Mouse (Mus musculus): ENCODE measurements around the gene Pcyt1a.
"Not testable (repeated sequence)": the region's sequence is repeated elsewhere in the genome, so short reads cannot be mapped to it uniquely, and the experiment has no call there.

Pcyt1a gene

DNA sequence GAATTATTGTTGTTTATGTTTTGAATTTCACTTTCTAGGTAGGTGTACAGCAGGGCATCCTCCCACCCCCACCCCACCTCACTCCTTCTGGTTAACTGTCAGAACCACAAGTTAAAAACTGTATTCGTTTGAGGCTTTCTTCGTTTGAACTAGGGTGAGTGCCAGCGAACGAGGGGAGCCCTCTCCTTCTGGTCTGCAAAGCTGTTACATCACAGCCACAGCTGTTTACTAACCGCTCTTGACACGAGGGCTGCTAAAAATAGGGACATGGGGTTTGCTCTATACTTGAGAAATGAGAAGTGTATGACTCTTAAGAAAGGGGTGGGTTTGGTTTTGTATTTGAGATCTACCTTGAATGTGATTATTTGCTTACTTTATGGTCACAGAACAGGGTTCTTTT lies 3.3 kb downstream of the Pcyt1a start:
- DNase-seq (ENCODE audit: low read depth), result no peak

DNA sequence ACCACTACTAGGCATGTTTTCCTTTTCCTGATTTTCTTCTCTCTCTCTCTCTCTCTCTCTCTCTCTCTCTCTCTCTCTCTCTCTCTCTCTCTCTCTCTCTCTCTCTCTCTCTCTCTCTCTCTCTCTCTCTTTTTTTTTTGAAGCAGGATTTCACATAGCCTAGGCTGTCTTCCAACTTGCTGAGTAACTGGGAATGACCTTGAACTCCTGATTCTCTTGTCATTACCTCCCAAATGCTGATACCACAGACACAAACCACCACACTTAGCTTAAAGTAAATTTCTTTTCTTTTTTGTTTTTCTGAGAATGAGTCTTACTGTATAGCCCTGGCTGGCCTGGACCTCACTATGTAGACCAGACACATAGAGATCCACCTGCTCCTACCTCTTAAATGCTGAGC lies 4.0 kb downstream of the Pcyt1a start:
- peak; percentile 59 for DNase-seq (ENCODE audit: low read depth)

DNA sequence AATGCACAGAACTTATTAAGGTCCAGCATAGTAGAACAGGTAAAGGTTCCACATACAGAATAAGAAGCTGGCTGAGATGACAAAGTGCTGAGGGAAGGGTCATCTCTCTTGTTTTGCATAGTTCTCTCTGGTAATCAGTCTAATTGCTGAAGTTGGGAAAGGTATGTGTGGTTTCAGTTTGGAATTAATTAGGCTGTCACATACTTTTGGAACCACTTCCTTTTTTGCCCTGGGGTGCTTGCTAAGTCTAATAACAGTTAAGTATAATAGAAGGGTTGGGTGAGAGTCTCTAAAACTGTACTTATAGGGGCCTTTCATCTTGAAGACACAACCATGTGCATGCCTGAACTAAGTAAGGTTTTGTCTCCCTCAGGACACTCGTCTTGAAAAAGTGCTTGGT lies 5.9 kb downstream of the Pcyt1a start:
- DNase-seq (ENCODE audit: low read depth), result no peak

DNA sequence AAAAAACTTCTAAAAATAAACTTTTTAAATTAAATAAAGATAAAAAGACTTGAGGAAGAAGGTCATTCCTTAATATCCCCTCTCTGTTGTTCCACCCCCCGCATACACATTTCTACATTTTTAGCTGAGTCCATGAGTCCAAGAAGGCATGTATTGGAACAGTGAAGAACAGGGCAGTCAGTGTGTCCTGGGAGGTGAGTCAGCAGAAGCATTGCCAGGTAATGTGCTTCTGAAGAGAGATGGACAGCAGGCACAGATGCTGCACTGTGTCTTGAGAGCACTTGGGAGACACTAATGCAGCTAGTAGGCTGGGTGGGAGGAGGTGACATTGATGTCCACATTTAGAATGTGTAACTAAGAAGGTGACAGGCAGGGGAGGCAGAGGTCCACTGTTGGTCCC lies 6.5 kb downstream of the Pcyt1a start:
- no peak for DNase-seq (ENCODE audit: low read depth)

DNA sequence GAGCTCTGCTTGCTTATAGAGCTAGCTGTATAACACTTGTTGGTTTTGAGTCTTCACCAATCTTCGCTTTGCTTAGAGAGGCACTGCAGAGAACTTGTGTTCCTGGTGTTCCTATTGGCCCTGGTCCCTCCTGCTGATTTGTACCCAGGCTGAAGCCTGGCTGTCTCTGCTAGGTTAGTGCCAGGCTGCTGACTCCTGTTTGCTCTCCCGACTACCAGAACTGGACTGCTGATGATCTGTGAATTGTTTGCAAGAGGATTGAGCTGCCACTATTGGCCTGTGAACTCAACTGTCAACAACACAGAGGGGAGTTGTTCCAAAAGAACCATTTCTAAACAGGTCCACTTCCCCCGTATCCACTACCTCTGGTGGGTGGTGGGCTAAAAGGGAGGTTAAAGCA lies 10.7 kb downstream of the Pcyt1a start:
- no peak for DNase-seq (ENCODE audit: low read depth)

DNA sequence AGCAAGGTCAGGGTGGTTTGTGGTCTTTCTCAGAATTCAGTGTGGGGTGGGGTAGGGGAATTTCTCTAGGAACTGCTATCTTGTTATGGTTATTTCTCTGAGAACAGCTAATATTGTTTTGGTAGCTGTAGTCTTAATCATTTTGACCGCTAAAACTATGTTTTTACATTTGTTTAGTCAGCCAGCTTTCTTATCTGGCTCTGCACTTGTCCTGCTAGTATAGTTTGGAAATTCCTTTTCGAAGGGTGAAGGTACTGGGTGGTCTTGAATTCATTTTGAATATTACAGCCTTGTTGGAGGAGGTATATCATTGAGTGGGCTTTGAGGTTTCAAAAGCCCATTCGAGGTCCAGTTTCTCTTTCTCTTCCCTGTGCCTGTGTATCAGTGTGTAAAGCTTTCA lies 13.9 kb downstream of the Pcyt1a start:
- not testable (repeated sequence) for DNase-seq (ENCODE audit: low read depth)

DNA sequence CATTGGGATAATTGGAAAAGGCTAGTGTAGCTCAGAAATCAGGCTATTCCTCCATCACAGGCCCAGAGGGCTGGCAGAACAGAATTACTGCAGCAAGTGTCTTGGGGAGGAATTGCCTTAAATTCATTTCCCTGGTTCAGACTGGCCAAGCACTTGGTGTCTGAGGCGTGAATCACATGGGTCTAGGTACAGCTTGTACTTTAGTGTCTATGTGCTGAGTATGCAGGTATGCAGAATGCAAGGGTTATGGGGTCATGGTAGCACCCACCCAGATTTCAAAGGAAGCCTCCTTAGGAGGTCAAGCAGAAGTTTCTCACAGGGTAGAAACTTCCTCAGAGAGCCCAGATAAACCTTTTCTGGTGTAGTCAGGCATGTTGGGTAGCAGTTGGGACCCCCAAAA lies 14.8 kb downstream of the Pcyt1a start:
- DNase-seq (ENCODE audit: low read depth), result no peak

DNA sequence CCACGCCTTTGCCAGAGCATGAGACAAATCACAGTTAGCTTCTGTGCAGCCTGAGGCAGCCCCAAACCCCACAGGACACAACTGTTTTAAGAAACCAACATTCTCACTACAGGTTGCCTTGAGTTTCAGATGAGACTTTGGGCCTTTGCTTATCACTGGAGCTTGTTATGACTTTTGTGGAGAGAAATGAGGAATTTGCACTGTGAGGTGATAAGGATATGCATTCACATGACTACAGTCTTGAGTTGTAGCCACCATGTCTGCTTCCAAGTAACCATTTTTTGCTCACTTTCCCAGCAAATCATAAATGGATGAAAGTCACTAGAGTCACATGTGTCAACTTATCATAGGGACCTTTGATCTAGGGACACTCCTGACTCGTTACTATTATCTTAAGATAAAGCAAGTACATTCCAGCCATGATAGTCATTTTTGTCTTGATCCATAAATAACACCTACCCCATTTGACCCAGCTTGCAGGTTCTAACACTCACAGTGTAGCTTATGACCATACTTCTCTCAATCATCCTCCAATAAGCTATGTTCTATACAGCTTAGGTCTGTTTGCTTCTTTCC lies 15.9 kb downstream of the Pcyt1a start:
- no peak for DNase-seq (ENCODE audit: low read depth)

DNA sequence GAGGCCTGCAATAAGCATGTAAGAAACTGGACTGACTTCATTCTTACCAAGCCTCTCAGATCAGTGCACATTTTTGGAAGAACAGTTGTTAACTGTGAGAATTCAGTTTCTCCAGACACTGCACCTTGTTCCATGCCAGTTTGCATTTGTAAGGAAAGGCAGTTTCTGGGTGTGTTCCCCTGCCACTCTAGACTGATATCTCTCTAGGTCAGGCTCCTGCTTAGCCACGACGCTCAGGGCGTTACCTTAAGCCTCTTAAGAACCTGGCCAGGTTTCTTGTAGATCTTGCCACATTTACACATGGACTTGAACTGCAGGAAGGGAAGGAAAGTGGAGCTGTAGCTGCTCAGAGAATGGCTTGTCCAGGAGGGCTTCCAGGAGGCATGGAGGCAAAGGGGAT lies 18.9 kb downstream of the Pcyt1a start:
- DNase-seq (ENCODE audit: low read depth), result no peak

DNA sequence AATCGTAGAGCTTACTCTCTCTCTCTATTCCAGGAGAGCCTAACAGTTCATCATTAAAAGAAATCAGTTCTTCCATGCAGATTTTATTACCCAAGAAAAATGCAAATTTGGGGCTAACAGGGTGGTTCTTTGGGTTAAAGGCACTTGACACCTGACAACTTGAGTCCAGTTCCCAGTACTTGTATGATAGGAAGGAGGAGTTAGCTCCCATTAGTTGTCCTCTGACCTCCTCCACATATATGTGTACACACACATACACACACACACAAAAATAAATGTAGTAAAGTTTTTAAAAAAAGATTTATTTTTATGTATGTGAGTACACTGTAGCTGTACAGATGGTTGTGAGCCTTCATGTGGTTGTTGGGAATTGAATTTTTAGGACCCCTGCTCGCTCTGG lies 19.4 kb downstream of the Pcyt1a start:
- DNase-seq (ENCODE audit: low read depth), result no peak

DNA sequence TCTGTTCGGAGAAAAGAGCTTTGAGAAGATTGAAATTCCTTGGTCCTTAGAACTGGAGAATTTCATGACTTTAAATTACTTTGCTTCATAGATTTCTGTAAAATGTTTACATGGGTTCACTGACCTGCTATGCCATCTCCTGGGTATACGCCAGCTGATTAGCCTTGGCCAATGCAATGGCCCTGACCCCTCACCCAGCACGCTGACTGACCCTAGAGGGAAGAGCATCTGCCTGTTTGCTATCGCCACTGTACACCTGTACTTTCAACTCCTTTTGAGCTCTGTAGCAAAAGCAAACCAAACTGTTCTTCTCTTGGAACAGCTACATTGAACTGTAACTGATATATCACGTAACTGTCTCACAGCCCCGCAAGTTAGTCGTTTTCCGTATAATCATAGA lies 22.4 kb downstream of the Pcyt1a start:
- no peak for DNase-seq (ENCODE audit: low read depth)

DNA sequence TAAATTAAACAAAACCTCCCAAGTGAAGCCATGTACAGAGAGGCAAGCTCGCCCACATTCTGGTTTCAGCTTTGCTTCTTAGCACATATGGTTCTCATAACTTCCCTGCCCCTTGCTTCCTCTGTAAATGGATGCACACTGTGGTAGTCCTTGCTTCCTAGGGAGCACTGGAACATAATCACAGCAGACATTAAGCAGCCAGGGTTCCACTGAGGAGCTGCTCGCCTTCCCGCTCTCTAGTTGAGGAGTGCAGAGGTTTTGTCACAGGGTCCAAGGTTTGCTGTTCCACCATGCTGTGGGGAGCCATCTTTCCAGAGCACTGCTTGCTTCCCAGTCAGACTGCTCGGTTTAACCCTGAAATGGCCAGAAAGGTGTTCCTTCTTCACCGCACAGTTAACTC lies 23.9 kb downstream of the Pcyt1a start:
- no peak for DNase-seq (ENCODE audit: low read depth)

DNA sequence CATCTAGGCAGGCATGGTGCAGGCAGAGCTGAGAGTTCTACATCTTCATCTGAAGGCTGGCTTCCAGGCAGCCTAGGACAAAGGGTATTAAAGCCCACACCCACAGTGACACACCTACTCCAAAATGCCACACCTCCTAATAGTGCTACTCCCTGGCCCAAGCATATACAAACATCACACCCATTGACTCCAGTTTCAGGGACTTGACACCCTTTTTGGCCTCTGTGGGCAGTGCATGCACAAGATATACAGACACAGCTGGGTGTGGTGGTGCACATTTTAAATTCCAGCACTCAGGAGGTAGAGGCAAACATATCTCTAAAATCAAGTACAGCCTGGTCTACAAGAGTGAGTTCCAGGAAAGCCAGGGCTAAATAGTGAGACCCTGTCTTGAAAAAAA lies 25.4 kb downstream of the Pcyt1a start:
- DNase-seq (ENCODE audit: low read depth), result no peak

DNA sequence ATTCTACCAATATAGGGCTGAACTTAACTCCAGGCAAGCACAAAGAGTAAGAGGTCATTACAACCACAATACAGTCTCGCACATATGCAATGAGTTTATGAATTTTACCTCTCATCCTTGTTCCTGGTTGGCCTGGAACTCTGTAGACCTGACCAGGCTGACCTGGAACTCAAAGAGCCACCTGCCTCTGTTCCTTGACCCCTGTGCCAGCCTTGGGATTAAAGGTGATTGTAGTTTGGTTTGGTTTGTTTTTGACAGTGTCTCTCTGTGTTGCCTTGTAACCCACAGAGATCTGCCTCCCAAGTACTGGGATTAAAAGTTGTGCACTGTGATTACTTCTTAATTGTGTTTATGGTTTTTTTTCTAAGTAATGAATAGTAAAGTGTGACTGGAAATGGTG lies 26.0 kb downstream of the Pcyt1a start:
- no peak for DNase-seq (ENCODE audit: low read depth)

DNA sequence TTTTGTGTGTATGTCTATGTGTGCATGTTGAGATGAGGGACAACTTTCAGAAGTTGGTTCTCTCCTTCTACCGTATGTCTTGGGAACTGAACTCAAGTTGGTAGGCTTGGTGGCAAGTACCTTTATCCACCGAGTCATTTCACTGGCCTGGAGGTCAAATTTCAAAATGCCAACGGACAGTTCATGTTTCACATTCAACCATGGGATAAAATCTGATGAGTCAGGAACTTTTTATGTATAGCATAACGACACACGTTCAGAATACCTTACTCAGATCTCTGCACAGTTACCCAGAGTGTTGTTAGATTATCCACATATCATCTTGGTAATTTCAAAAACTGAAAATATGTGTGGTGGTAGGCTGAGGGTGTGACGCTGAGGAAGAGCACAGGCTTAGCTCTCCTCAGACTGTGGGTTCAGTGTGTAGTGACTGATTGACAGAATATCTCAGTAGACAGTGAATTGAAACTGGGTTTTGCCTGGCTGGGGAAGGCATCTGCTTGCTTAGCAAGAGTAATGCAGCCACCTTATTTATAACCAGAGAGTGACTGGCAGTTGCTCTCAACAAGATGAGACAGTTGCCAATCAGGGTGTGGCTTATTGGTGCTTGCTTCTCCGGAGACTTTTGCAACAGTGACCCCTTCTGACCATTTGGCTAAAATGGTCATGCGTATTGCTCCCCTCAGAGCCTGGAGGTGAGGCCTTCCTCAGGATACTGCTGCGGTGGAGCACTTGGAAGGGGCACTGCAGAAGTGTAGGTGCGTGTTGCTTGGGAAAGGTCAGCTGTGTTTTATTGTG lies 27.1 kb downstream of the Pcyt1a start:
- DNase-seq (ENCODE audit: low read depth), result peak; percentile 88

DNA sequence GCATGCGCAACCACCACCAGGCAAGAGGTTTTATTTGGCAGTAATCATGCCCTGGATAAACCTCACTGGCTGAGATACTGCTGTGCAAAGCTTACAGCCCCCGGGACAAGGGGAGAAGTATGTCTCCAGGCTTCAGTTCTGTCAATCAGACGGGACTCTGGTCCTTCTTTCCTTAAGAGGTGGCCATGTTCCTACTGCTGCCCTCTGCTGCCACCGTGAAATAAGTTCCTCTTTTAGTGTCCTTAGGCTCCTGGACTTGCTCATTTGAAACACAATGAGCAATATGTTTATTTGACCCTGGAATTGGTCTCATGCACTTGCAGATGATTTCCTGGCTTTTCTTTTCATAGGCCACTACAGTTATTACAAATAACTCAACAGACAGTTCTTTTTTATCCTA lies 29.8 kb downstream of the Pcyt1a start:
- DNase-seq (ENCODE audit: low read depth), result peak; percentile 14

DNA sequence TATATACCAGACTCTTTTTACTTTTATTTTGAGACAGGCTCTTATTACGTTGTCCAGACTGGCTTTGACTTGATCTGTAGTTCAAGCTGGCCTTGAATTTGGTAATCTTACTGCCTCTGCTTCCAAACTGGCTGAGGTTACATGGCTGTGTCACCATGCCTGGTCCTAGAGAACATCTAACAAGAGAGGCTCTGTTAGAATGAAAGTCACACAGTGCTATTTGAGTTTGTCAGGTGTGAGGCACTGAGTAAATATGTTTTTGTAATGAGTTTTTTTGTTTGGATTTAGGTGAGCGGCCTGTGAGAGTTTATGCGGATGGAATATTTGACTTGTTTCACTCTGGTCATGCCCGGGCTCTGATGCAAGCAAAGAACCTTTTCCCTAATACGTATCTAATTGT lies 31.0 kb downstream of the Pcyt1a start:
- DNase-seq (ENCODE audit: low read depth), result no peak

DNA sequence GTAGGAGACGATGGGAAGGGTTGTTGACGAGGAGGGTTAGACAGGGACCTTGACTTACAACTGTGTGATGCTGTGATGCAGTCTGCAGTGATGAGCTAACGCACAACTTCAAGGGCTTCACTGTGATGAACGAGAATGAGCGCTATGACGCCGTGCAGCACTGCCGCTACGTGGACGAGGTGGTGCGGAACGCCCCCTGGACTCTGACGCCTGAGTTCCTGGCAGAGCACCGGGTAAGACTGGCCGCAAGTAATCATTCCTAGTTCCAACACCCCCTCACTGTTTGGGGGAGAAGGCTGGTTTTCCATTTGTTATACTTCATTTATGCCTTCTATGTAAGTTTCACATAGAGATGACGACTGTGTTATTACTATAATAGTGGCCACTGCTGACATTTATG lies 32.2 kb downstream of the Pcyt1a start:
- no peak for DNase-seq (ENCODE audit: low read depth)

DNA sequence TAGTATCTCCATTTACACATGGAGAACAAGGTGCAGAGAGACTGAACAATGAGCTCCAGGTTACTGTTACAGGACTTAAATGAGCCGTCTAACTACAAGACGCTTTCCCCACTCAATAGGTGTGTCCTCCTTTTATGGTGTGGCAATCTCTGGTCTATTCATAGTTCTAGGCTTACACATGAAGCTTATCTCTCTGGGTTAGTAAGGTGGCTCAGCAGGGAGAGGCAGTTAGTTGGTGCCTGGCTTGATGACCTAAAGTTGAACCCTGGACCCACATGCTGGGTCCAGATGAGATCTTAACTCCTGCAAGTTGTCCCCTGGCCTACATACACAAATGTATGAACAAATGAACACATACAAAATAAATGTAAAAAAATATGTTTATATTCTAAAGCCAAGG lies 32.7 kb downstream of the Pcyt1a start:
- DNase-seq (ENCODE audit: low read depth), result no peak

DNA sequence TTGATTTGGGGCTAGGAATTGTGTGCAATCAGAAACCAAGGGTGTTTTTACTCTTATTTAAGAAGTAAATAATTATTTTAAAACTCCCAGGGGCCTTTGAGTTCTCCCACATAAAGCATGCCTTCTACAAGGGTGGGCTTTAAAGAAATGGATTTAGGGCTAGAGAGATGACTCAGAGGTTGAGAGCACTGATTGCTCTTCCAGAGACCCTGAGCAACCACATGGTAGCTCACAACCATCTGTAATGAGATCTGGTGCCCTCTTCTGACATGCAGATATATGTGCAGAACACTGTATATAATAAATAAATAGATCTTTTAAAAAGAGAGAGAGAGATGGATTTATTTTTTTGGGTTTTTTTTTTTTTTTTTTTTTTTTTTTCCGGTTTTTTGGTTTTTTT lies 34.2 kb downstream of the Pcyt1a start:
- DNase-seq (ENCODE audit: low read depth), result peak; percentile 45

DNA sequence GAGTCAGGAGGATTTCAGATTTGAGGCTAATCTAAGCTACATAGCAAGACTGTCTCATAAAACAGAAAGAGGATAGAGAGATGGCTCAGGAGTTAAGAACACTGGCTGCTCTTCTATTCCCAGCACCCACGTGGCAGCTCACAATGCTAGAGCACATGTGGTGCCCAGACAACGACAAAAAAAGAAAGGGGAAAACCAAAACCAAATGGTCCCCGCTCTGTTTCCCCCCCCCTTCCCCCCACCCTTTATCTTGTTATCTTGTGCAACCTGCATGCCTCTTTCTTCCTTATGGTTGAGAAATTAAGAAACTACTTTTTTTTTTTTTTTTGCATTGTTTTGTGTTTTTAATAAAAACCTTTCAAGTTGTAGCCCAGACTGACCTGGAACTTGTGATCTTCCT lies 37.8 kb downstream of the Pcyt1a start:
- no peak for DNase-seq (ENCODE audit: low read depth)

DNA sequence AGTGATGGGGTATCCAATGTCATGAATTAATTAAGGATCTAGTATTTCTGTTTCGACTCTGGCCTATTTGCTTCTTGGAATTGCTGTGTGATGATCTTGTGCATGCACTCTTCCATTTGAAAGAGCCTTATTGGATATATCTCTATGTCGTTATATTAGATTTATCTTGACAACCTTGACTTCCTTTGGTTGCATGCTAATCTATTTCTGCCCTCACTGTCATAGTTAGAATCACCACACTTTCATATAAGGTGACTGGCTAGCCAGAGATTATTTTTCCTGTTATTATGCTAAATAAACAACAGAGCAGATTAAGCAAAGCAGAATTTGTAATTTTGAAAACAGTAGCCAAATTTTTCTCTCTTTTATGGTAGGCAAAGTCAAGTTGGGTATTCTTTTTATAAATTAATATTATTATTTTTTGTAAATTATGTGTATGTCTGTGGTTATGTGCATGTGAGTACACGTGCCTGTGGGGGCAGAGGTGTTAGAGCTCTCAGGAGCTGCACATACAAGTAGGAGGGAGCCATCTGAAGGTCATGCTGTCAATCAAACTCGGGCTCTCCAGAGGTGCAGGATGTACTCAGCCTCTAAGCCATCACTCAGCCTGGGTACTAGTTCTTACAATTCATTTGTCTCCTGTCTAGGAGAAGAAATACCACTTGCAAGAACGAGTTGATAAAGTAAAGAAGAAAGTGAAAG lies 38.8 kb downstream of the Pcyt1a start:
- DNase-seq (ENCODE audit: low read depth), result no peak

DNA sequence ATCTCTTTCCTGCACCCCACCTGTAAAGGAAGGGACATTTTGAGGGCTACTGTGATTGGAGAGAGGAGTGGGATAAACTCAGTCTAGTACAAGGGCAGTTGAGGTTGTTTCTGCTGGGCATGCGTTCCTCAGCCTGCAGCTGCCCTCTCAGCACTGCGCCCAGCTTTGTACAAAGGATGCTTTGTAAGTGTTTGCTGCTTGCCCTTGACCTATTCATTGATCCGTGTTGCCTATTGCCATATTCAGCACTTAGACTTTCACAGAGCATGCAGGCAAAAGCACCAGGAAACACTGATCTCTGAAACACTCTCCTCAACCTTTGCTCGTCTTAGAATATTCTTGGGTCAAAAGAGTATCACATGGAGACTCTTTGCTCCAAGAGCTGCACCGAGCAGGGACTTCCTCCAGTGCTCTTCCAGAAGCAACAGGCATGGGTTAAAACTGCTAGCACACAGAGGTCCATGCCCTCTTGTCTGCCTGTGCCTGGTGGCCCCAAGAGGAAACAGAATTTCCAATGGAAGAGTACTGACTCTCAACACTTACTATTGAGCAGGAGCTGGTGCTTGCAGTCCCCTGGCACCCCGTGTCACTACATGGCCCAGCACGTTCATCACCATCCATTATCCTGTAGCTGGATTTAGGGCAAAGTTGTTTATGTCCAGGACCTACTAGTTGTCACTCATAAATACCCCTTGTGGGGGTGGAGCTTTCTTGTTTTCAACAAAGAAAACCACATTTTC lies 41.7 kb downstream of the Pcyt1a start:
- no peak for DNase-seq (ENCODE audit: low read depth)

All from NIH3T3 (cell line).